ENCODE assay signal across 9 mouse cellular contexts in the genomic region with DNA sequence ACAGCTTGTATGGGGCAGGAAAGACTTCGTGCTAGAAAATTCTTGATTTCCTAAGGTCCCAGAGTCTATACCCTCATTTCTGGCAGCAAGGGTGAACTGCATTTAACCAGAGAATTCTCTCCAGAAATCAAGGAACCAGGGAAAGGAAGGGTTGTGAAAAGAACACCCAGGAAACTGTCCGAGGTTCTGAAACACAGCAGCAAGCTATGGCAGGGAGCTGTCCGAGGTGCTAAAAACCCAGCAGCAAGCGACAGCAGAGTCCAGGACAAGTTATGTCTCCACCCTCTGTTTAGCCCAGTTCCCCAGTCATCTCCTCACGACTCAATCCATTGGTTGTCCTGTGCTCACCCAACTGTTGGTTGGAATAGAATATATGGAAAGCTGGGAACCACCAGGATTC.
DNase-seq lines count a peak whose midpoint lies in the region; ATAC-seq and TF ChIP-seq lines count a peak whose summit lies in the region.
"Had no signal": no experiment of that assay in that cellular context is flagged by ENCODE, and none has a peak within 500 bp of the region (broad histone marks: within the 10 kb centered on the region; RNA-seq: fewer than 3 reads in every experiment).

No protein-coding gene starts in this region.

- peak; percentile 91 for DNase-seq in midbrain, embryonic 11.5 days (ENCODE audit: low spot score, missing footprints)
- DNase-seq in adipocyte (ENCODE audit: low spot score) = peak; percentile 57
- DNase-seq in embryonic facial prominence, embryonic 10.5 days (ENCODE audit: low spot score) = peak; percentile 84
- DNase-seq in kidney, postnatal 4 days = peak; percentile 92
- peak; percentile 72 for DNase-seq in neural tube, embryonic 11.5 days (ENCODE audit: low spot score)
- no peak for DNase-seq in cerebellum, adult 2 months
- DNase-seq in natural killer cell, adult 2 months (ENCODE audit: low spot score in 2 of 2) = no peak

- H3K9ac ChIP-seq in midbrain, embryonic 11.5 days (ENCODE audit: low read length) = no peak overlapping the region
- H3K9ac ChIP-seq in midbrain, embryonic 13.5 days (replicated peaks) = no peak overlapping the region
- no peak overlapping the region for H3K9ac ChIP-seq in neural tube, embryonic 11.5 days (ENCODE audit: low read length)

- H3K27me3 ChIP-seq in midbrain, embryonic 11.5 days (ENCODE audit: control insufficient read depth, insufficient read depth, low read length) = no peaks in the 10 kb centered on the region
- no peaks in the 10 kb centered on the region for H3K27me3 ChIP-seq in midbrain, embryonic 13.5 days
- H3K27me3 ChIP-seq in embryonic facial prominence, embryonic 10.5 days (replicated peaks; ENCODE audit: low read depth, poor library complexity, severe bottlenecking) = no peaks in the 10 kb centered on the region
- no peaks in the 10 kb centered on the region for H3K27me3 ChIP-seq in neural tube, embryonic 11.5 days (ENCODE audit: control insufficient read depth, insufficient read depth, low read length)
- no peaks in the 10 kb centered on the region for H3K27me3 ChIP-seq in cerebellum, adult 2 months (ENCODE audit: control insufficient read depth, insufficient read depth, low read length)

- no peak overlapping the region for H3K4me2 ChIP-seq in midbrain, embryonic 11.5 days
- H3K4me2 ChIP-seq in midbrain, embryonic 13.5 days (replicated peaks) = no peak overlapping the region
- H3K4me2 ChIP-seq in neural tube, embryonic 11.5 days (ENCODE audit: low read depth) = no peak overlapping the region

- no peak overlapping the region for H3K4me3 ChIP-seq in midbrain, embryonic 11.5 days (ENCODE audit: low read depth, low read length)
- no peak overlapping the region for H3K4me3 ChIP-seq in midbrain, embryonic 13.5 days (replicated peaks)
- H3K4me3 ChIP-seq in embryonic facial prominence, embryonic 10.5 days = no peak overlapping the region
- no peak overlapping the region for H3K4me3 ChIP-seq in neural tube, embryonic 11.5 days (ENCODE audit: low read depth, low read length)
- no peak overlapping the region for H3K4me3 ChIP-seq in cerebellum, adult 2 months (replicated peaks; ENCODE audit: insufficient read depth, low read depth, low read length)

- no peaks in the 10 kb centered on the region for H3K4me1 ChIP-seq in midbrain, embryonic 11.5 days (ENCODE audit: control insufficient read depth, insufficient read depth, low read length)
- peaks cover 13% of the 10 kb centered on the region for H3K4me1 ChIP-seq in midbrain, embryonic 13.5 days (replicated peaks)
- H3K4me1 ChIP-seq in embryonic facial prominence, embryonic 10.5 days = peaks cover 18% of the 10 kb centered on the region
- H3K4me1 ChIP-seq in neural tube, embryonic 11.5 days (ENCODE audit: control insufficient read depth, insufficient read depth, low read length) = no peaks in the 10 kb centered on the region
- peaks cover 25% of the 10 kb centered on the region for H3K4me1 ChIP-seq in cerebellum, adult 2 months (ENCODE audit: control insufficient read depth, insufficient read depth, low read length)

- 9% methylated on average over 5 of the region's 5 CpGs for WGBS in midbrain, embryonic 11.5 days
- WGBS in midbrain, embryonic 13.5 days = 14% methylated on average over 5 of the region's 5 CpGs
- 12% methylated on average over 5 of the region's 5 CpGs for WGBS in embryonic facial prominence, embryonic 10.5 days
- 7% methylated on average over 5 of the region's 5 CpGs for WGBS in neural tube, embryonic 11.5 days
- 74% methylated on average over 5 of the region's 5 CpGs for WGBS in cerebellum, adult 2 months

- no peak for TF ChIP-seq POLR2A in cerebellum, adult 2 months (IDR thresholded peaks at IDR 0.05; ENCODE audit: borderline replicate concordance, insufficient read depth, low read length)

- H3K36me3 ChIP-seq in midbrain, embryonic 11.5 days (ENCODE audit: control insufficient read depth, insufficient read depth, low read length) = no peaks in the 10 kb centered on the region
- no peaks in the 10 kb centered on the region for H3K36me3 ChIP-seq in midbrain, embryonic 13.5 days
- no peaks in the 10 kb centered on the region for H3K36me3 ChIP-seq in embryonic facial prominence, embryonic 10.5 days (replicated peaks)
- H3K36me3 ChIP-seq in neural tube, embryonic 11.5 days (ENCODE audit: control insufficient read depth, insufficient read depth, low read length) = no peaks in the 10 kb centered on the region

- H3K9me3 ChIP-seq in midbrain, embryonic 11.5 days (ENCODE audit: control insufficient read depth, low read length) = no peaks in the 10 kb centered on the region
- no peaks in the 10 kb centered on the region for H3K9me3 ChIP-seq in midbrain, embryonic 13.5 days
- H3K9me3 ChIP-seq in embryonic facial prominence, embryonic 10.5 days = no peaks in the 10 kb centered on the region
- no peaks in the 10 kb centered on the region for H3K9me3 ChIP-seq in neural tube, embryonic 11.5 days (ENCODE audit: control insufficient read depth, low read length)

- ATAC-seq in midbrain, embryonic 11.5 days (ENCODE audit: low FRiP score) = no peak
- ATAC-seq in midbrain, embryonic 13.5 days = no peak
- ATAC-seq in neural tube, embryonic 11.5 days (ENCODE audit: insufficient read depth, low FRiP score, low TSS enrichment) = no peak

- no peak for TF ChIP-seq CTCF in cerebellum, adult 2 months (IDR thresholded peaks at IDR 0.05; ENCODE audit: borderline replicate concordance, insufficient read depth, low read depth, low read length)

- no peak overlapping the region for H3K27ac ChIP-seq in midbrain, embryonic 11.5 days (ENCODE audit: low read depth, low read length)
- no peak overlapping the region for H3K27ac ChIP-seq in midbrain, embryonic 13.5 days
- H3K27ac ChIP-seq in embryonic facial prominence, embryonic 10.5 days (replicated peaks) = no peak overlapping the region
- no peak overlapping the region for H3K27ac ChIP-seq in neural tube, embryonic 11.5 days (ENCODE audit: low read depth, low read length)
- H3K27ac ChIP-seq in cerebellum, adult 2 months (ENCODE audit: insufficient read depth, low read length) = no peak overlapping the region
- H3K27ac ChIP-seq: macrophage had no signal

Comparison
In these comparisons a context has a peak if more than half of its experiments do, and no peak if none do; other contexts are left out.
1. DNase-seq: peak in midbrain, embryonic 11.5 days (single experiment), adipocyte (single experiment), embryonic facial prominence, embryonic 10.5 days (single experiment), kidney, postnatal 4 days (2 of 2) and neural tube, embryonic 11.5 days (single experiment); none in cerebellum, adult 2 months (0 of 2) and natural killer cell, adult 2 months (0 of 2).